Mouse (Mus musculus) embryonic fibroblast, embryonic 13.5 days (primary cell): ENCODE measurements at regions not wholly inside any gene's neighbourhood (a gene's known extent, or its start where the extent isn't known, plus 50 kb on each side); places are given as distances from the start of the nearest gene placed in this dataset.

Experiments used
- H3K27ac ChIP-seq: 2 replicates; pipeline ENCODE4 v1.5.1; 2012; ENCODE audit warnings: low read length, control low read depth, inconsistent platforms; ENCODE audit not compliant: insufficient read depth
- H3K4me1 ChIP-seq: 2 replicates; pipeline ENCODE4 v1.6.1; 2011; ENCODE audit warnings: low read length; ENCODE audit not compliant: control insufficient read depth, insufficient read depth
- H3K4me3 ChIP-seq: 2 replicates; pipeline ENCODE4 v1.5.1; 2011; ENCODE audit warnings: mild to moderate bottlenecking, control low read depth, low read length; ENCODE audit not compliant: insufficient read depth
- CTCF ChIP-seq: IDR thresholded peaks from 2 replicates; pipeline ENCODE4 v1.5.1; 2011; ENCODE audit warnings: mild to moderate bottlenecking, control low read depth, low read length, moderate library complexity, borderline replicate concordance; ENCODE audit not compliant: insufficient read depth
- POLR2A ChIP-seq: IDR thresholded peaks from 2 replicates; pipeline ENCODE4 v1.6.1; 2011; ENCODE audit warnings: low read depth, mild to moderate bottlenecking, control low read depth, low read length, moderate library complexity

DNA sequence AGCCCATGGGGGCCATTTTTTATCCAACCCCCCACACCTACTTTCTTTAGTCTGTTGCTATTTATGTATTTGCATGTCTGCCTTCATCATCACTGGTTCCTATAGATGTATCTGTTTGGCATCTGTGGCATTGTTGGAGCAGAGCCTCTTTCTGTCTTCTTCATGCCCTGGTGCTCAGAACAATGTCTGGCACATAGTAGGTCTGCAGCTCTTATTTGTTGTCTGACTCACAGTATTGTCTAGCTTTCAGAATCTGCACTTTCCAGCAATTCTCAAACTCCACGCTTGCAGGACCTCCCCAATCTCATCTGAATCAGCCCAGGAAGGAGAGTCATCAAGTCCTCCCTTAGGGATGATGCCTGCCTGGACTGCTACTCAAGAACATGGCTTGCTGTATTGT, 82.9 kb upstream of the Aldh1b1 start:
- TF ChIP-seq CTCF = no peak
- TF ChIP-seq POLR2A = no peak

GRCm38 (mm10) chr4:45713837-45714508, 84.8 kb upstream of the Aldh1b1 start:
- no peak overlapping the region for H3K27ac ChIP-seq
- H3K4me3 ChIP-seq = no peak overlapping the region
- H3K4me1 ChIP-seq = no peaks in the 10 kb centered on the region
- TF ChIP-seq CTCF = no peak
- no peak for TF ChIP-seq POLR2A

More for the DNA sequence above, 82.9 kb upstream of the Aldh1b1 start:
- no peak overlapping the region for H3K27ac ChIP-seq
- H3K4me1 ChIP-seq = no peaks in the 10 kb centered on the region
- H3K4me3 ChIP-seq = no peak overlapping the region

GRCm38 (mm10) chr4:45713046-45713706, 85.6 kb upstream of the Aldh1b1 start:
- Histone ChIP-seq H3K4me1 (no peaks in the 10 kb centered on the region), H3K4me3 (no peak overlapping the region), H3K27ac (no peak overlapping the region)
- TF ChIP-seq CTCF = no peak
- no peak for TF ChIP-seq POLR2A

GRCm38 (mm10) chr4:45703997-45704396, 94.8 kb upstream of the Aldh1b1 start:
- no peaks in the 10 kb centered on the region for H3K4me1 ChIP-seq
- no peak overlapping the region for H3K27ac ChIP-seq
- TF ChIP-seq POLR2A (no peak), CTCF (no peak)
- no peak overlapping the region for H3K4me3 ChIP-seq

GRCm38 (mm10) chr4:45699601-45700000, 99.2 kb upstream of the Aldh1b1 start:
- TF ChIP-seq CTCF (no peak), POLR2A (no peak)
- no peak overlapping the region for H3K27ac ChIP-seq
- H3K4me1 ChIP-seq = no peaks in the 10 kb centered on the region
- H3K4me3 ChIP-seq = no peak overlapping the region

- no peak for TF ChIP-seq CTCF
- no peak for TF ChIP-seq POLR2A
- Histone ChIP-seq H3K4me3 (no peak overlapping the region), H3K27ac (no peak overlapping the region), H3K4me1 (no peaks in the 10 kb centered on the region)
Observed at GRCm38 (mm10) chr4:45695239-45695638, 103.6 kb upstream of the Aldh1b1 start.

- H3K4me1 ChIP-seq = peaks cover 4% of the 10 kb centered on the region; the same call in 1 of the 2 replicates
- no peak overlapping the region for H3K4me3 ChIP-seq
- no peak for TF ChIP-seq POLR2A
- no peak for TF ChIP-seq CTCF
- no peak overlapping the region for H3K27ac ChIP-seq
Observed at GRCm38 (mm10) chr4:45689991-45690916, 108.6 kb upstream of the Aldh1b1 start.

DNA sequence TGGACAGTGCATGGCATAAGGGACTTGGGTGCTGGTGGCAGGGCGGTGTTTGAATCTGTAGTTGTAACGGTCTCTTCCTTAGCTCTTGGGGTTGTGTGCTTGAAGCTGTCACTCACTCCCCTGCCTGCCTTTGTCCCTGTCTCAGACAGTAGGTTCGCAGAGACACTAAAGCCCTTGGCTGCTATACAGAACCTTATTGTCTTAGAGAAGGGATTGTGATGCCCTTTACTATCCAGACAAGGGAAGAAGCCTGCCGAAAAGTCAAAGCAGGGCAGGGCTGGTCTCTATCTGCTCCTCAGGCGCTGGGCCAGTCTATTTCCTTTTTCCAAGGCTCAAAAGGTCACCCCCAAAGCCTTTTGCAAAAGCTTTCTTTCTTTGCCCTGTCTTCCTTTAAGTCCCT, 109.2 kb upstream of the Aldh1b1 start:
- Histone ChIP-seq H3K4me3 (no peak overlapping the region), H3K4me1 (peaks cover 4% of the 10 kb centered on the region; the same call in 1 of the 2 replicates), H3K27ac (no peak overlapping the region)
- TF ChIP-seq CTCF = no peak
- TF ChIP-seq POLR2A = no peak

DNA sequence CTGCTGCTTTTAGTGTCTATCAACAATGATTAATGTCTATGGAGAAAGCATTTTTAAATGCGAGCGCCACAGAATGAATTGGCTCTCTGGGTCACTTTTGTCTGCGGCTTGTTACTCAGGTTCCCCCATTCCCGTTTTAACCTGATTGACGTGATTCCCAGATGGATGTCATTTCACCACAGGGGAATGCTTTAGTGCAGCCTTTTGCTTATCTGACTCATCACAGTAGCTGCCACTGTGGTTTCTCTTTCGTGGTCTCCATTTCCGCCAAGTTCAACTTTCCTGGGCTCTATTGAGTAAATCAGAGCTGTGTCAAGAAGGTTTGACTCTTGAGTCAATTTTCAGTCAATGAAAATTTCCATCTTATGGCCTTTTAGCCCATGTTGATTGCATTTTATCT, 110.6 kb upstream of the Aldh1b1 start:
- Histone ChIP-seq H3K4me1 (peaks cover 4% of the 10 kb centered on the region; the same call in 1 of the 2 replicates), H3K4me3 (no peak overlapping the region), H3K27ac (no peak overlapping the region)
- TF ChIP-seq CTCF (no peak), POLR2A (no peak)

- H3K4me3 ChIP-seq = no peak overlapping the region
- TF ChIP-seq CTCF = no peak
- no peak for TF ChIP-seq POLR2A
Observed at GRCm38 (mm10) chr4:45685031-45685430, 113.8 kb upstream of the Aldh1b1 start.

More at GRCm38 (mm10) chr4:45685031-45685430, 113.8 kb upstream of the Aldh1b1 start:
- no peak overlapping the region for H3K27ac ChIP-seq
- H3K4me1 ChIP-seq = peaks cover 4% of the 10 kb centered on the region; the same call in 1 of the 2 replicates
